Mouse (Mus musculus): ENCODE measurements around the gene 2810021J22Rik. TPM values are rescaled to one million over a fixed set of nuclear protein-coding genes. Genes with fewer than 3 reads are reported as not detected.

2810021J22Rik gene
- polyA plus RNA-seq, 1 experiment from 2014 or later: 3.7 TPM

GRCm38 (mm10) chr11:58927053-58927452, 60.0 kb downstream of the 2810021J22Rik start:
- Histone ChIP-seq H3K9me3 (replicated peaks; ENCODE audit: control insufficient read depth, low read length) (no peaks in the 10 kb centered on the region), H3K27me3 (ENCODE audit: control insufficient read depth, insufficient read depth, low read length) (no peaks in the 10 kb centered on the region), H3K9ac (ENCODE audit: low read length) (no peak overlapping the region), H3K4me3 (ENCODE audit: low read length) (no peak overlapping the region), H3K4me1 (ENCODE audit: control insufficient read depth, insufficient read depth, low read length) (peaks cover 3% of the 10 kb centered on the region; the same call in 1 of the 2 replicates), H3K27ac (ENCODE audit: low read length) (no peak overlapping the region), H3K4me2 (ENCODE audit: low read depth, low read length) (no peak overlapping the region), H3K36me3 (ENCODE audit: control insufficient read depth, insufficient read depth) (0 out of 2 replicates have a peak, but pooled peaks cover 6% of the 10 kb centered on the region)
- 73% methylated on average over 2 of the region's 2 CpGs for WGBS
- no peak for ATAC-seq (replicated peaks; ENCODE audit: extremely low read depth, insufficient read depth, low FRiP score)

- Histone ChIP-seq H3K36me3 (ENCODE audit: control insufficient read depth, insufficient read depth) (peaks cover 14% of the 10 kb centered on the region; the same call in 1 of the 2 replicates), H3K27me3 (ENCODE audit: control insufficient read depth, insufficient read depth, low read length) (no peaks in the 10 kb centered on the region), H3K9me3 (replicated peaks; ENCODE audit: control insufficient read depth, low read length) (no peaks in the 10 kb centered on the region), H3K4me1 (ENCODE audit: control insufficient read depth, insufficient read depth, low read length) (peaks cover 3% of the 10 kb centered on the region; the same call in 1 of the 2 replicates), H3K4me2 (ENCODE audit: low read depth, low read length) (peak overlapping the region; percentile 55), H3K27ac (ENCODE audit: low read length) (peak overlapping the region; percentile 56), H3K9ac (ENCODE audit: low read length) (peak overlapping the region; percentile 46), H3K4me3 (ENCODE audit: low read length) (peak overlapping the region; percentile 42)
- WGBS: 21% methylated on average over 20 of the region's 20 CpGs
- ATAC-seq (replicated peaks; ENCODE audit: extremely low read depth, insufficient read depth, low FRiP score): peak; percentile 63
Observed at GRCm38 (mm10) chr11:58927790-58928651, 61.0 kb downstream of the 2810021J22Rik start.

GRCm38 (mm10) chr11:58929055-58929454, 62.0 kb downstream of the 2810021J22Rik start:
- no peak overlapping the region for H3K4me2 ChIP-seq (ENCODE audit: low read depth, low read length)
- H3K36me3 ChIP-seq (ENCODE audit: control insufficient read depth, insufficient read depth): peaks cover 22% of the 10 kb centered on the region
- H3K27me3 ChIP-seq (ENCODE audit: control insufficient read depth, insufficient read depth, low read length): no peaks in the 10 kb centered on the region
- H3K9me3 ChIP-seq (replicated peaks; ENCODE audit: control insufficient read depth, low read length): no peaks in the 10 kb centered on the region
- H3K9ac ChIP-seq (ENCODE audit: low read length): no peak overlapping the region
- no peak overlapping the region for H3K27ac ChIP-seq (ENCODE audit: low read length)
- H3K4me1 ChIP-seq (ENCODE audit: control insufficient read depth, insufficient read depth, low read length): peaks cover 3% of the 10 kb centered on the region; the same call in 1 of the 2 replicates
- ATAC-seq (replicated peaks; ENCODE audit: extremely low read depth, insufficient read depth, low FRiP score): no peak
- H3K4me3 ChIP-seq (ENCODE audit: low read length): no peak overlapping the region
- 68% methylated on average over 4 of the region's 4 CpGs for WGBS

- ATAC-seq (replicated peaks; ENCODE audit: extremely low read depth, insufficient read depth, low FRiP score): no peak
- Histone ChIP-seq H3K4me2 (ENCODE audit: low read depth, low read length) (no peak overlapping the region), H3K27me3 (ENCODE audit: control insufficient read depth, insufficient read depth, low read length) (no peaks in the 10 kb centered on the region), H3K27ac (ENCODE audit: low read length) (no peak overlapping the region), H3K9me3 (replicated peaks; ENCODE audit: control insufficient read depth, low read length) (no peaks in the 10 kb centered on the region), H3K4me3 (ENCODE audit: low read length) (no peak overlapping the region), H3K9ac (ENCODE audit: low read length) (no peak overlapping the region), H3K4me1 (ENCODE audit: control insufficient read depth, insufficient read depth, low read length) (peaks cover 3% of the 10 kb centered on the region; the same call in 1 of the 2 replicates), H3K36me3 (ENCODE audit: control insufficient read depth, insufficient read depth) (peaks cover 27% of the 10 kb centered on the region)
- 51% methylated on average over 3 of the region's 3 CpGs for WGBS
Observed at GRCm38 (mm10) chr11:58929641-58930040, 62.6 kb downstream of the 2810021J22Rik start.

- Histone ChIP-seq H3K9me3 (replicated peaks; ENCODE audit: control insufficient read depth, low read length) (no peaks in the 10 kb centered on the region), H3K36me3 (ENCODE audit: control insufficient read depth, insufficient read depth) (peaks cover 31% of the 10 kb centered on the region), H3K4me3 (ENCODE audit: low read length) (no peak overlapping the region), H3K4me1 (ENCODE audit: control insufficient read depth, insufficient read depth, low read length) (peaks cover 3% of the 10 kb centered on the region; the same call in 1 of the 2 replicates), H3K27ac (ENCODE audit: low read length) (no peak overlapping the region), H3K9ac (ENCODE audit: low read length) (no peak overlapping the region), H3K27me3 (ENCODE audit: control insufficient read depth, insufficient read depth, low read length) (no peaks in the 10 kb centered on the region), H3K4me2 (ENCODE audit: low read depth, low read length) (no peak overlapping the region)
- no peak for ATAC-seq (replicated peaks; ENCODE audit: extremely low read depth, insufficient read depth, low FRiP score)
- WGBS: 71% methylated on average over 3 of the region's 3 CpGs
Observed at GRCm38 (mm10) chr11:58930254-58930653, 63.2 kb downstream of the 2810021J22Rik start.

- no peak overlapping the region for H3K4me2 ChIP-seq (ENCODE audit: low read depth, low read length)
- H3K27ac ChIP-seq (ENCODE audit: low read length): no peak overlapping the region
- peaks cover 6% of the 10 kb centered on the region; the same call in 1 of the 2 replicates for H3K4me1 ChIP-seq (ENCODE audit: control insufficient read depth, insufficient read depth, low read length)
- ATAC-seq (replicated peaks; ENCODE audit: extremely low read depth, insufficient read depth, low FRiP score): no peak
- 65% methylated on average over 4 of the region's 4 CpGs for WGBS
- peaks cover 39% of the 10 kb centered on the region for H3K36me3 ChIP-seq (ENCODE audit: control insufficient read depth, insufficient read depth)
- H3K9ac ChIP-seq (ENCODE audit: low read length): no peak overlapping the region
- no peaks in the 10 kb centered on the region for H3K9me3 ChIP-seq (replicated peaks; ENCODE audit: control insufficient read depth, low read length)
- no peak overlapping the region for H3K4me3 ChIP-seq (ENCODE audit: low read length)
- H3K27me3 ChIP-seq (ENCODE audit: control insufficient read depth, insufficient read depth, low read length): no peaks in the 10 kb centered on the region
Observed at GRCm38 (mm10) chr11:58931576-58931975, 64.6 kb downstream of the 2810021J22Rik start.

Other genes with a start within 250 kb of the 2810021J22Rik start
- not detected in 2 replicates for gene Olfr323, start 236.7 kb upstream of the 2810021J22Rik start, polyA plus RNA-seq (2015; fragmentation: Nextera tagmentation; extraction: Ambion mirVana)
- 0.07 TPM in 1 of 2 replicates, not detected in the other for gene Trim58, start 226.8 kb upstream of the 2810021J22Rik start, polyA plus RNA-seq (2015; fragmentation: Nextera tagmentation; extraction: Ambion mirVana)
- not detected in 2 replicates for gene Olfr322, start 208.4 kb upstream of the 2810021J22Rik start, polyA plus RNA-seq (2015; fragmentation: Nextera tagmentation; extraction: Ambion mirVana)
- not detected in 2 replicates for gene Olfr320, start 186.1 kb upstream of the 2810021J22Rik start, polyA plus RNA-seq (2015; fragmentation: Nextera tagmentation; extraction: Ambion mirVana)
- not detected in 2 replicates for gene Olfr319, start 168.1 kb upstream of the 2810021J22Rik start, polyA plus RNA-seq (2015; fragmentation: Nextera tagmentation; extraction: Ambion mirVana)
- gene Olfr318, start 143.2 kb upstream of the 2810021J22Rik start, polyA plus RNA-seq (2015; fragmentation: Nextera tagmentation; extraction: Ambion mirVana): not detected in 2 replicates
- not detected in 2 replicates for gene Olfr317, start 128.0 kb upstream of the 2810021J22Rik start, polyA plus RNA-seq (2015; fragmentation: Nextera tagmentation; extraction: Ambion mirVana)
- not detected in 2 replicates for gene Olfr316, start 114.5 kb upstream of the 2810021J22Rik start, polyA plus RNA-seq (2015; fragmentation: Nextera tagmentation; extraction: Ambion mirVana)
- gene Olfr315, start 94.0 kb upstream of the 2810021J22Rik start, polyA plus RNA-seq (2015; fragmentation: Nextera tagmentation; extraction: Ambion mirVana): not detected in 2 replicates
- gene Olfr314, start 84.3 kb upstream of the 2810021J22Rik start, polyA plus RNA-seq (2015; fragmentation: Nextera tagmentation; extraction: Ambion mirVana): 0.11 TPM in 1 of 2 replicates, not detected in the other
- 1.5 and 2.5 TPM in 2 replicates for gene Fam183b, start 65.3 kb upstream of the 2810021J22Rik start, polyA plus RNA-seq (2015; fragmentation: Nextera tagmentation; extraction: Ambion mirVana)
- gene Olfr313, start 52.2 kb upstream of the 2810021J22Rik start, polyA plus RNA-seq (2015; fragmentation: Nextera tagmentation; extraction: Ambion mirVana): 0.09 and 0.12 TPM in 2 replicates
- 0.25 TPM in 1 of 2 replicates, not detected in the other for gene Olfr312, start 38.0 kb upstream of the 2810021J22Rik start, polyA plus RNA-seq (2015; fragmentation: Nextera tagmentation; extraction: Ambion mirVana)
- 0.15 and 0.22 TPM in 2 replicates for gene Olfr311, start 28.0 kb upstream of the 2810021J22Rik start, polyA plus RNA-seq (2015; fragmentation: Nextera tagmentation; extraction: Ambion mirVana)
- gene Gm12258, start 20.1 kb upstream of the 2810021J22Rik start, polyA plus RNA-seq (2015; fragmentation: Nextera tagmentation; extraction: Ambion mirVana): 4.3 and 5.1 TPM in 2 replicates
- gene Zfp39, start 37.0 kb downstream of the 2810021J22Rik start, polyA plus RNA-seq (2015; fragmentation: Nextera tagmentation; extraction: Ambion mirVana): 3.2 and 5.0 TPM in 2 replicates
- gene Btnl10, start 50.7 kb downstream of the 2810021J22Rik start, polyA plus RNA-seq (2015; fragmentation: Nextera tagmentation; extraction: Ambion mirVana): 0.10 TPM in 1 of 2 replicates, not detected in the other
- gene Rnf187, start 71.7 kb downstream of the 2810021J22Rik start, polyA plus RNA-seq (2015; fragmentation: Nextera tagmentation; extraction: Ambion mirVana): 172 and 176 TPM in 2 replicates
- 21.8 and 27.5 TPM in 2 replicates for gene Hist3h2ba, start 81.7 kb downstream of the 2810021J22Rik start, polyA plus RNA-seq (2015; fragmentation: Nextera tagmentation; extraction: Ambion mirVana)
- gene Hist3h2a, start 87.5 kb downstream of the 2810021J22Rik start, polyA plus RNA-seq (2015; fragmentation: Nextera tagmentation; extraction: Ambion mirVana): 33.9 and 35.2 TPM in 2 replicates
- gene Trim17, start 87.5 kb downstream of the 2810021J22Rik start, polyA plus RNA-seq (2015; fragmentation: Nextera tagmentation; extraction: Ambion mirVana): 0.26 and 0.39 TPM in 2 replicates
- 37.1 and 40.3 TPM in 2 replicates for gene Trim11, start 110.9 kb downstream of the 2810021J22Rik start, polyA plus RNA-seq (2015; fragmentation: Nextera tagmentation; extraction: Ambion mirVana)